Mouse (Mus musculus) bone marrow, adult 2 months (tissue): ENCODE measurements around the gene Gm5105. TPM values are rescaled to one million over a fixed set of nuclear protein-coding genes. Genes with fewer than 3 reads are reported as not detected.

Source experiments
- H3K27ac ChIP-seq: fragments of 200-500 bp; 2 replicates; pipeline ENCODE4 v1.5.1; 2012; ENCODE audit warnings: low read depth, mild to moderate bottlenecking, control low read depth, inconsistent platforms, low read length; ENCODE audit not compliant: control insufficient read depth, poor library complexity, insufficient read depth
- H3K4me1 ChIP-seq: fragments of 200-500 bp; 2 replicates; pipeline ENCODE4 v1.6.1; 2011; ENCODE audit warnings: low read length; ENCODE audit not compliant: control insufficient read depth, insufficient read depth
- H3K4me3 ChIP-seq: fragments of 200-500 bp; replicated peaks from 2 replicates; pipeline ENCODE3; 2011; ENCODE audit warnings: mild to moderate bottlenecking, low read depth, low read length, control low read depth; ENCODE audit not compliant: control insufficient read depth
- CTCF ChIP-seq: fragments of 200-500 bp; IDR thresholded peaks from 2 replicates; pipeline ENCODE4 v1.5.1; 2011; ENCODE audit warnings: low read length, control low read depth; ENCODE audit not compliant: control insufficient read depth, insufficient read depth
- POLR2A ChIP-seq: fragments of 200-500 bp; IDR thresholded peaks from 2 replicates; pipeline ENCODE4 v1.6.1; 2011; ENCODE audit warnings: low read depth, mild to moderate bottlenecking, control low read depth, low read length, borderline replicate concordance; ENCODE audit not compliant: control insufficient read depth
- WGBS: fragments of 180-500 bp; shearing (Covaris S2); methylation state at CpG from one replicate; pipeline ENCODE4 v1.1.7; 2018; 5-methylcytosine and 5-hydroxymethylcytosine counted together
- polyA plus RNA-seq: library from polyadenylated mRNA; stranded (reverse); fragments of >200 nt; gene quantifications from 2 replicates; pipeline ENCODE4 v1.2.4, GENCODE M21; 2011; ENCODE audit warnings: low replicate concordance; ENCODE audit not compliant: missing spikeins, insufficient read depth, insufficient read length

The Gm5105 gene
- polyA plus RNA-seq, 1 experiment, result not detected

DNA sequence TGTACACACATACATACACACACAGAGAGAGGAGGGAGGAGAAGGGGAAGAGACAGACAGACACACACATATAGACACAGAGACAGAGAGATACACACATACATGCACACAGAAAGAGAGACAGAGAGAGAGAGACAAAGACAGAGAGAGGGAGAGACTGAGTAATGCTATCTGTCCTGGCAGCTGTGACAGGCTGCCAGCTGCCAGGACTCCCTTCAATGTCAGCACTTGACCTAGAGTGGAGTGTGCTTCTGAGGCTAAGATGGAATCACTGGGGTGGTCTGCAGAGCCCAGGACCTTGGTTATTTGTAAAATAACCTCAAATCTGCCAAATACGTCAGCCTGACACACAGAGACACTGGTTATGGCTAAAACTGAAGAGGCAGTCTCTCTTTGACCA lies 30.5 kb upstream of the Gm5105 start:
- WGBS, result 74% methylated on average over 1 of the region's 1 CpGs
- no peaks in the 10 kb centered on the region for H3K4me1 ChIP-seq
- H3K27ac ChIP-seq, result no peak overlapping the region
- H3K4me3 ChIP-seq, result no peak overlapping the region
- TF ChIP-seq POLR2A, result no peak
- no peak for TF ChIP-seq CTCF

- Histone ChIP-seq H3K27ac (no peak overlapping the region), H3K4me1 (no peaks in the 10 kb centered on the region), H3K4me3 (no peak overlapping the region)
- 81% methylated on average over 19 of the region's 19 CpGs for WGBS
- no peak for TF ChIP-seq CTCF
- no peak for TF ChIP-seq POLR2A
These were observed 29.3 kb upstream of the Gm5105 start for GRCm38 (mm10) chr3:138096263-138097028.

GRCm38 (mm10) chr3:138095718-138096117 lies 28.5 kb upstream of the Gm5105 start:
- H3K4me1 ChIP-seq, result no peaks in the 10 kb centered on the region
- WGBS, result 80% methylated on average over 10 of the region's 10 CpGs
- TF ChIP-seq CTCF (no peak), POLR2A (no peak)

DNA sequence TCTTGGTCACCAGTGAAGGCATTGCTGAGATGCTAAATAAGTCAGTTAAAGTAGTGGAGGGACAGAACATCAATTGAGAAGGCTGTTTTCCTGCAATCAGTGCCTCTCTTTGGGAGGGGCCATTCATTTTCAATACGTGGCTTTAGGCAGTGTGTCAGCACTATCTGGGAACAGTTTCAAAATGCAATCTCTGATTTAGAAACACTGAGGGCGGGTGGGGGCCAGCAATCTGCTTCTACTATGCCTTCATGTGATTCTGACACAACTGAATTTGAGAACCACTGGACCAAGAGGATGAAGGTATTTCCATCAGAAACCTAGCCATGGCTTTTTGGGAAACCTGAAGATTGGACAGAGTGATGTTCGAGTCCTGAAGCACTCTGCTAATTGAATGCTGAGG lies 28.1 kb upstream of the Gm5105 start:
- no peak for TF ChIP-seq POLR2A
- TF ChIP-seq CTCF, result no peak
- H3K4me1 ChIP-seq, result no peaks in the 10 kb centered on the region
- no peak overlapping the region for H3K27ac ChIP-seq
- 62% methylated on average over 3 of the region's 3 CpGs for WGBS
- no peak overlapping the region for H3K4me3 ChIP-seq

More at GRCm38 (mm10) chr3:138095718-138096117, 28.5 kb upstream of the Gm5105 start:
- H3K27ac ChIP-seq, result no peak overlapping the region
- H3K4me3 ChIP-seq, result no peak overlapping the region

DNA sequence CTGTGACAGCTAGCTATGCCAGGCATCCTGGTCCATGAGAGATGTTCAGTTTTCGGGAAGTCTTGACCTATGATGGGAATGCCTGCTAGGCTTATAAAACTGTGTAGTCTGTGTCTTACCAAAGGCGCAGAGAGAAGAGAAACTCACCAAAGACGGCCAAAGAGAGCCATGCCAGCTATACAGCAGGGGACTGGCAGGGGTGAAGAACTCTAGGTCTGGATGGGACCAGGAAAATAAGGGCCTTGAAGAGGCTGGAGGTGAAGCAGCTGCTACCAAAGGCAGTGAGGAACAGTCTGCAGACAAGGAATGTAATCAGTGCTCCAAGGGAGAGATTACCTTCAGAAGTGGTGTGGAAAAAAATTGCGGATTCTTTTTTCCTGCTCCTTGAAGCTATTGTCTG lies 16.7 kb upstream of the Gm5105 start:
- Histone ChIP-seq H3K4me3 (no peak overlapping the region), H3K4me1 (no peaks in the 10 kb centered on the region), H3K27ac (no peak overlapping the region)
- WGBS, result 83% methylated on average over 4 of the region's 4 CpGs
- no peak for TF ChIP-seq CTCF

DNA sequence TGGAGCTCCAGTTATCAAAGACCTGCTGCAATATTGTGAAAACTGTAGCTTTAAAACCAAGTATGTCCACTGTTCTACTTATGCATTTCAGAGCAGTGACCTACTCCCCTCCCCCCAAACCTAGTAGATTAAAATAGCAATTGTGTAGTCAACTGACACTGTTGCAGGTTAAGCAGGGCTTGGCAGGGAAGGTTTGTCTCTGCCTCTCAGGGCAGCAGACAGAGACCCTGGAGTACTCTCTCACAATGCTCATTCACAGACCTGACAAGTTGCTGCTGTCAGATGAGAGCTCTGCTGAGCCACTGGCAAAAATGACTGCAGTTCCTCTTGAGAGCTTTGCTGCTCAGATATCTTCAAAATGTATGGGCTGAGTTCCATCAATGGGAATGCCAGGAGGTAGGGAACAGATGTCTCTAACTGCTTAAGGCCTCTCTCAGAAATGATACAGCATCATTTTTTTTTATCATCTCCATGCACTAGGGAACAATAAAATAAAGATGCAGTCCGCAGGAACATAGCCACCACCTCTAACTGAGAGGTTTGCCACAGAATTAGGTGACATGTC lies 16.0 kb upstream of the Gm5105 start:
- Histone ChIP-seq H3K27ac (no peak overlapping the region), H3K4me1 (no peaks in the 10 kb centered on the region), H3K4me3 (no peak overlapping the region)
- 81% methylated on average over 1 of the region's 1 CpGs for WGBS
- no peak for TF ChIP-seq CTCF
- no peak for TF ChIP-seq POLR2A

DNA sequence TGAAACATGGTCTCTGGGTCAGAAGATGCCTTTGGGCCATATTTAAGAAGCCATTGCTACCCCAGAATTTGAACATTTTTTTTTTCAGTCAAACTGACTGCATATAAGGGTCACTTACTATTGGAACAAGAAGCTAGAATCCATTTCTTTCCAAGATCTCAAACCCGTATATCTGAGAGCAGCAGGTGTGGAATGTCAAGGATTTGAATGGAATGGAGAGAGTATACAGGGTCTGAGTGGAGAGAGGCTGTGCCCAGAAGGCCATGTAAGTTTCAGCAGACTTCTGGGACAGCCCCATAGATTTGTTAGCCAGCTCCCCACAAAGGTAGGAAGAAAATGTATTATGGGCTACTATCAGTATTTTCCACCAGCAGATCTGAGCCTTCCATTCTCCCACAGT lies 11.5 kb upstream of the Gm5105 start:
- WGBS, result 79% methylated on average over 1 of the region's 1 CpGs
- no peak for TF ChIP-seq POLR2A
- no peak for TF ChIP-seq CTCF
- Histone ChIP-seq H3K4me1 (no peaks in the 10 kb centered on the region), H3K27ac (no peak overlapping the region), H3K4me3 (no peak overlapping the region)

GRCm38 (mm10) chr3:138077476-138078340 lies 10.5 kb upstream of the Gm5105 start:
- H3K4me3 ChIP-seq, result no peak overlapping the region
- 73% methylated on average over 11 of the region's 11 CpGs for WGBS
- H3K27ac ChIP-seq, result no peak overlapping the region
- TF ChIP-seq POLR2A, result no peak
- TF ChIP-seq CTCF, result no peak
- H3K4me1 ChIP-seq, result no peaks in the 10 kb centered on the region
